Mouse (Mus musculus) heart, postnatal 0 days (tissue): ENCODE results near the gene Adgrg7.

Experiments
- CTCF ChIP-seq: IDR thresholded peaks from 2 replicates; pipeline ENCODE4 v1.5.1; 2016; ENCODE audit warnings: antibody characterized with exemption, control low read depth, low read depth
- EP300 ChIP-seq: IDR thresholded peaks from 2 replicates; pipeline ENCODE4 v1.6.1; 2016; ENCODE audit warnings: antibody characterized with exemption, low read depth

GRCm38 (mm10) chr16:56717224-56718200, 78.1 kb downstream of the Adgrg7 start, which contains the start of gene Tfg:
- TF ChIP-seq CTCF: no peak
- TF ChIP-seq EP300: no peak
